Mouse (Mus musculus): ENCODE results near the gene Krtap19-1.

Krtap19-1 gene

GRCm38 (mm10) chr16:88869311-88869710, at the start of gene Krtap19-1:
Gene Krtap19-1 (minus strand): TSS chr16:88869411.
- DNase-seq, result no peak

GRCm38 (mm10) chr16:88896357-88896756, 27.1 kb upstream of the Krtap19-1 start, which contains the start of gene Krtap19-5:
Gene Krtap19-5 (minus strand): TSS chr16:88896457.
- DNase-seq, result no peak

GRCm38 (mm10) chr16:88886870-88887269, 17.7 kb upstream of the Krtap19-1 start:
- no peak for DNase-seq

GRCm38 (mm10) chr16:88884989-88885388, 15.8 kb upstream of the Krtap19-1 start, which contains the start of gene Krtap19-4:
Gene Krtap19-4 (minus strand): TSS chr16:88885089.
- no peak for DNase-seq

GRCm38 (mm10) chr16:88877938-88878337, 8.7 kb upstream of the Krtap19-1 start, which contains the start of gene Krtap19-3:
Gene Krtap19-3 (minus strand): TSS chr16:88878038.
- no peak for DNase-seq

GRCm38 (mm10) chr16:88874169-88874568, 5.0 kb upstream of the Krtap19-1 start, which contains the start of gene Krtap19-2:
Gene Krtap19-2 (minus strand): TSS chr16:88874269.
- no peak for DNase-seq

- no peak for DNase-seq
These were observed 4.3 kb downstream of the Krtap19-1 start for GRCm38 (mm10) chr16:88864887-88865407.

- no peak for DNase-seq
These were observed 17.8 kb downstream of the Krtap19-1 start for GRCm38 (mm10) chr16:88851450-88851849.

GRCm38 (mm10) chr16:88848558-88848957, 20.7 kb downstream of the Krtap19-1 start:
- DNase-seq, result no peak

- DNase-seq, result no peak
These were observed 21.8 kb downstream of the Krtap19-1 start for GRCm38 (mm10) chr16:88847363-88847762.

- no peak for DNase-seq
These were observed 42.2 kb downstream of the Krtap19-1 start for GRCm38 (mm10) chr16:88826978-88827377.

- no peak for DNase-seq
These were observed 43.0 kb downstream of the Krtap19-1 start, which contains the start of gene Krtap14 for GRCm38 (mm10) chr16:88826095-88826652. Gene Krtap14 (minus strand): TSS chr16:88826145.

GRCm38 (mm10) chr16:88823736-88824135, 45.5 kb downstream of the Krtap19-1 start:
- no peak for DNase-seq

GRCm38 (mm10) chr16:88820066-88820465, 49.1 kb downstream of the Krtap19-1 start, which contains the start of gene Krtap15:
Gene Krtap15 (plus strand): TSS chr16:88820215.
- no peak for DNase-seq
